Mouse (Mus musculus) lung, adult 2 months (tissue): ENCODE results near the gene Tmem251.

Experiments used
- CTCF ChIP-seq: fragments of 200-500 bp; IDR thresholded peaks from 2 replicates; pipeline ENCODE4 v1.5.1; 2011; ENCODE audit warnings: mild to moderate bottlenecking, low read length, control low read depth; ENCODE audit not compliant: insufficient read depth
- POLR2A ChIP-seq: fragments of 200-500 bp; IDR thresholded peaks from 2 replicates; pipeline ENCODE4 v1.6.1; 2011; ENCODE audit warnings: low read depth, mild to moderate bottlenecking, control low read depth, low read length, borderline replicate concordance; ENCODE audit errors: extremely low read depth

GRCm38 (mm10) chr12:102703111-102703412 is 40.5 kb upstream of the Tmem251 start:
- TF ChIP-seq POLR2A, result no peak
- 0 out of 2 replicates have a peak, but pooled peaks have one; percentile 17 for TF ChIP-seq CTCF
